Mouse (Mus musculus) adrenal gland, adult 8-10 months (tissue): ENCODE data around the gene Smarcc1. TPM values are rescaled to one million over a fixed set of nuclear protein-coding genes. Genes with fewer than 3 reads are reported as not detected.
"Not testable (repeated sequence)": the region's sequence is repeated elsewhere in the genome, so short reads cannot be mapped to it uniquely, and the experiment has no call there.

Source experiments
- DNase-seq: peaks from one replicate; pipeline ENCODE4 v3.0.0; 2022
- total RNA-seq, 4 experiments: library from RNA; stranded (reverse); gene quantifications; 2 replicates each; pipeline ENCODE4 v1.2.4; 2022

Smarcc1 gene
- total RNA-seq, 4 experiments from 2014 or later: 57.6 to 64.3 (median 60.8) TPM

- no peak for DNase-seq
These were observed 14.7 kb downstream of the Smarcc1 start for GRCm38 (mm10) chr9:110132201-110132605.

- no peak for DNase-seq
These were observed 15.4 kb downstream of the Smarcc1 start for GRCm38 (mm10) chr9:110132921-110133320.

- no peak for DNase-seq
These were observed 16.7 kb downstream of the Smarcc1 start for GRCm38 (mm10) chr9:110134176-110134575.

- no peak for DNase-seq
These were observed 21.6 kb downstream of the Smarcc1 start for GRCm38 (mm10) chr9:110139119-110139518.

- no peak for DNase-seq
These were observed 24.6 kb downstream of the Smarcc1 start for GRCm38 (mm10) chr9:110142097-110142496.

- no peak for DNase-seq
These were observed 31.1 kb downstream of the Smarcc1 start for GRCm38 (mm10) chr9:110148598-110148997.

- DNase-seq: peak; percentile 57
These were observed 41.5 kb downstream of the Smarcc1 start for GRCm38 (mm10) chr9:110159036-110159435.

- DNase-seq: not testable (repeated sequence)
These were observed 43.0 kb downstream of the Smarcc1 start for GRCm38 (mm10) chr9:110160486-110160885.

GRCm38 (mm10) chr9:110162441-110162840 lies 44.9 kb downstream of the Smarcc1 start:
- peak; percentile 16 for DNase-seq

- DNase-seq: no peak
These were observed 45.6 kb downstream of the Smarcc1 start for GRCm38 (mm10) chr9:110163071-110163470.

GRCm38 (mm10) chr9:110170858-110171257 lies 53.4 kb downstream of the Smarcc1 start:
- DNase-seq: no peak

GRCm38 (mm10) chr9:110199870-110200269 lies 82.4 kb downstream of the Smarcc1 start:
- DNase-seq: no peak

- DNase-seq: no peak
These were observed 88.3 kb downstream of the Smarcc1 start for GRCm38 (mm10) chr9:110205526-110206404.

GRCm38 (mm10) chr9:110206437-110206836 lies 88.9 kb downstream of the Smarcc1 start:
- DNase-seq: no peak

- DNase-seq: no peak
These were observed 90.8 kb downstream of the Smarcc1 start for GRCm38 (mm10) chr9:110208265-110208664.

- DNase-seq: no peak
These were observed 91.5 kb downstream of the Smarcc1 start for GRCm38 (mm10) chr9:110208967-110209366.

GRCm38 (mm10) chr9:110224273-110224672 lies 106.8 kb downstream of the Smarcc1 start:
- DNase-seq: no peak

GRCm38 (mm10) chr9:110226191-110226590 lies 108.7 kb downstream of the Smarcc1 start:
- no peak for DNase-seq

GRCm38 (mm10) chr9:110228671-110229070 lies 111.2 kb downstream of the Smarcc1 start:
- no peak for DNase-seq

GRCm38 (mm10) chr9:110229112-110229511 lies 111.6 kb downstream of the Smarcc1 start:
- DNase-seq: no peak

GRCm38 (mm10) chr9:110229566-110230248 lies 112.2 kb downstream of the Smarcc1 start:
- DNase-seq: no peak

GRCm38 (mm10) chr9:110230395-110231071 lies 113.0 kb downstream of the Smarcc1 start:
- DNase-seq: no peak

- no peak for DNase-seq
These were observed 117.5 kb downstream of the Smarcc1 start for GRCm38 (mm10) chr9:110234962-110235361.
